Mouse (Mus musculus): ENCODE results near the gene Spata9. TPM values are rescaled to one million over a fixed set of nuclear protein-coding genes. Genes with fewer than 3 reads are reported as not detected.

Gene Spata9
- polyA plus RNA-seq, 1 experiment from 2014 or later = 0.19 TPM

Other genes starting within 250 kb of the Spata9 start
- 99.2 and 104 TPM in 2 replicates for gene Glrx, start 127.3 kb upstream of the Spata9 start, polyA plus RNA-seq (2015; fragmentation: Nextera tagmentation; extraction: Ambion mirVana)
- 19.8 and 21.6 TPM in 2 replicates for gene Rhobtb3, start 23.2 kb upstream of the Spata9 start, polyA plus RNA-seq (2015; fragmentation: Nextera tagmentation; extraction: Ambion mirVana)
- gene Rfesd, start 51.6 kb downstream of the Spata9 start, polyA plus RNA-seq (2015; fragmentation: Nextera tagmentation; extraction: Ambion mirVana) = 18.0 and 18.9 TPM in 2 replicates
- 0.43 TPM in 1 of 2 replicates, not detected in the other for gene Gpr150, start 89.8 kb downstream of the Spata9 start, polyA plus RNA-seq (2015; fragmentation: Nextera tagmentation; extraction: Ambion mirVana)
- gene Arsk, start 131.5 kb downstream of the Spata9 start, polyA plus RNA-seq (2015; fragmentation: Nextera tagmentation; extraction: Ambion mirVana) = 3.0 and 3.1 TPM in 2 replicates
- 5.7 and 7.1 TPM in 2 replicates for gene Ttc37, start 131.6 kb downstream of the Spata9 start, polyA plus RNA-seq (2015; fragmentation: Nextera tagmentation; extraction: Ambion mirVana)

All from heart, embryonic 13.5 days (tissue).